Comparison of ENCODE assay signal across 20 mouse cellular contexts in genomic region chr12:110071823-110072222, GRCm38 (mm10).
A peak's percentile ranks its signal among the peaks of the same experiment; 100 is the strongest.
DNase-seq lines count a peak whose midpoint lies in the region; ATAC-seq and TF ChIP-seq lines count a peak whose summit lies in the region.
"Had no signal": no experiment of that assay in that cellular context is flagged by ENCODE, and none has a peak within 500 bp of the region (broad histone marks: within the 10 kb centered on the region; RNA-seq: fewer than 3 reads in every experiment).

No protein-coding gene starts in this region.

- H3K4me2 ChIP-seq in forebrain, embryonic 11.5 days (ENCODE audit: low read depth, low read length, severe bottlenecking): no peak overlapping the region
- H3K4me2 ChIP-seq in forebrain, embryonic 16.5 days (ENCODE audit: low read length): no peak overlapping the region
- no peak overlapping the region for H3K4me2 ChIP-seq in stomach, embryonic 16.5 days (ENCODE audit: low read depth, low read length)
- no peak overlapping the region for H3K4me2 ChIP-seq in stomach, postnatal 0 days (replicated peaks; ENCODE audit: low read depth)
- H3K4me2 ChIP-seq: embryonic facial prominence, embryonic 13.5 days; forebrain, embryonic 13.5 days; heart, embryonic 13.5 days had no signal

- no peak overlapping the region for H3K27ac ChIP-seq in forebrain, embryonic 11.5 days (ENCODE audit: low read depth, low read length)
- no peak overlapping the region for H3K27ac ChIP-seq in forebrain, embryonic 16.5 days (ENCODE audit: low read length)
- H3K27ac ChIP-seq in stomach, embryonic 16.5 days (ENCODE audit: low read length): no peak overlapping the region
- no peak overlapping the region for H3K27ac ChIP-seq in stomach, postnatal 0 days (replicated peaks)
- no peak overlapping the region for H3K27ac ChIP-seq in midbrain, embryonic 10.5 days (replicated peaks)
- H3K27ac ChIP-seq: embryonic facial prominence, embryonic 13.5 days; forebrain, embryonic 13.5 days; heart, embryonic 13.5 days had no signal

- H3K9me3 ChIP-seq in forebrain, embryonic 11.5 days (ENCODE audit: control insufficient read depth, low read length): peaks cover 9% of the 10 kb centered on the region
- H3K9me3 ChIP-seq in forebrain, embryonic 16.5 days (ENCODE audit: control insufficient read depth, low read length): peaks cover 10% of the 10 kb centered on the region
- peaks cover 18% of the 10 kb centered on the region for H3K9me3 ChIP-seq in stomach, embryonic 16.5 days (replicated peaks; ENCODE audit: control insufficient read depth, low read length)
- H3K9me3 ChIP-seq in stomach, postnatal 0 days (ENCODE audit: control insufficient read depth, low read length): peaks cover 9% of the 10 kb centered on the region; the same call in 1 of the 2 replicates
- peaks cover 23% of the 10 kb centered on the region for H3K9me3 ChIP-seq in midbrain, embryonic 10.5 days (replicated peaks)

- TF ChIP-seq EP300 in stomach, postnatal 0 days (optimal IDR thresholded peaks at IDR 0.05): no peak

- no peaks in the 10 kb centered on the region for H3K27me3 ChIP-seq in forebrain, embryonic 11.5 days (ENCODE audit: control insufficient read depth, insufficient read depth, low read length)
- no peaks in the 10 kb centered on the region for H3K27me3 ChIP-seq in forebrain, embryonic 16.5 days (replicated peaks; ENCODE audit: control insufficient read depth, insufficient read depth, low read length)
- H3K27me3 ChIP-seq in stomach, embryonic 16.5 days (ENCODE audit: control insufficient read depth, insufficient read depth, low read length): no peaks in the 10 kb centered on the region
- H3K27me3 ChIP-seq in stomach, postnatal 0 days (ENCODE audit: control insufficient read depth, insufficient read depth, low read length): no peaks in the 10 kb centered on the region
- H3K27me3 ChIP-seq in midbrain, embryonic 10.5 days (ENCODE audit: low read depth, poor library complexity, severe bottlenecking): no peaks in the 10 kb centered on the region
- H3K27me3 ChIP-seq: embryonic facial prominence, embryonic 13.5 days; forebrain, embryonic 13.5 days; heart, embryonic 13.5 days had no signal

- no peak for TF ChIP-seq CTCF in stomach, postnatal 0 days (IDR thresholded peaks at IDR 0.05; ENCODE audit: low read depth)

- 85% methylated on average over 4 of the region's 4 CpGs for WGBS in forebrain, embryonic 11.5 days
- 81% methylated on average over 4 of the region's 4 CpGs for WGBS in forebrain, embryonic 16.5 days
- WGBS in stomach, embryonic 16.5 days: 57% methylated on average over 4 of the region's 4 CpGs
- 50% methylated on average over 4 of the region's 4 CpGs for WGBS in stomach, postnatal 0 days
- 82% methylated on average over 4 of the region's 4 CpGs for WGBS in midbrain, embryonic 10.5 days

- H3K4me3 ChIP-seq in forebrain, embryonic 11.5 days (ENCODE audit: low read depth, low read length): no peak overlapping the region
- no peak overlapping the region for H3K4me3 ChIP-seq in forebrain, embryonic 16.5 days (replicated peaks; ENCODE audit: low read length)
- no peak overlapping the region for H3K4me3 ChIP-seq in stomach, embryonic 16.5 days (replicated peaks; ENCODE audit: low read length)
- no peak overlapping the region for H3K4me3 ChIP-seq in stomach, postnatal 0 days (ENCODE audit: low read depth, low read length)
- H3K4me3 ChIP-seq in midbrain, embryonic 10.5 days: no peak overlapping the region
- H3K4me3 ChIP-seq: embryonic facial prominence, embryonic 13.5 days; forebrain, embryonic 13.5 days; heart, embryonic 13.5 days had no signal

- H3K36me3 ChIP-seq in forebrain, embryonic 11.5 days (ENCODE audit: control insufficient read depth, insufficient read depth, low read length): no peaks in the 10 kb centered on the region
- no peaks in the 10 kb centered on the region for H3K36me3 ChIP-seq in forebrain, embryonic 16.5 days (ENCODE audit: control insufficient read depth, insufficient read depth)
- H3K36me3 ChIP-seq in stomach, embryonic 16.5 days (ENCODE audit: control insufficient read depth, insufficient read depth, low read length): no peaks in the 10 kb centered on the region
- no peaks in the 10 kb centered on the region for H3K36me3 ChIP-seq in stomach, postnatal 0 days (ENCODE audit: control insufficient read depth, insufficient read depth, low read length)
- H3K36me3 ChIP-seq in midbrain, embryonic 10.5 days: no peaks in the 10 kb centered on the region
- H3K36me3 ChIP-seq: embryonic facial prominence, embryonic 13.5 days; G1E; heart, embryonic 13.5 days had no signal

- peak; percentile 13 for DNase-seq in forebrain, embryonic 11.5 days (ENCODE audit: low spot score)
- no peak for DNase-seq in stomach, postnatal 0 days (ENCODE audit: low spot score)
- DNase-seq in lung, postnatal 10 days: peak; percentile 22
- DNase-seq in midbrain, embryonic 10.5 days (ENCODE audit: low spot score): no peak
- no peak for DNase-seq in ovary, postnatal 10 days (ENCODE audit: low spot score)
- DNase-seq: adrenal gland, postnatal 10 days; B cell, adult 2 months; cerebellum, adult 18-20 months; cerebellum, adult 9-11 months; cerebellum, postnatal 36 days; gastrocnemius, postnatal 36 days; heart, adult 11 months; heart, postnatal 36 days had no signal

- no peak for ATAC-seq in forebrain, embryonic 11.5 days (replicated peaks; ENCODE audit: low FRiP score)
- ATAC-seq in forebrain, embryonic 16.5 days: no peak
- peak; percentile 25; the same call in 1 of the 2 replicates for ATAC-seq in stomach, embryonic 16.5 days (ENCODE audit: insufficient read depth, low FRiP score)
- no peak for ATAC-seq in stomach, postnatal 0 days (ENCODE audit: low FRiP score, low TSS enrichment)
- ATAC-seq: CD4-positive, CD25-positive, alpha-beta regulatory T cell, adult 4 months; forebrain, embryonic 13.5 days had no signal

- H3K9ac ChIP-seq in forebrain, embryonic 11.5 days (ENCODE audit: low read length): no peak overlapping the region
- no peak overlapping the region for H3K9ac ChIP-seq in forebrain, embryonic 16.5 days (replicated peaks; ENCODE audit: low read depth, low read length)
- H3K9ac ChIP-seq in stomach, embryonic 16.5 days (ENCODE audit: low read length): no peak overlapping the region
- H3K9ac ChIP-seq in stomach, postnatal 0 days (ENCODE audit: low read length): no peak overlapping the region
- H3K9ac ChIP-seq: embryonic facial prominence, embryonic 13.5 days; forebrain, embryonic 13.5 days; heart, embryonic 13.5 days had no signal

- no peaks in the 10 kb centered on the region for H3K4me1 ChIP-seq in forebrain, embryonic 11.5 days (replicated peaks; ENCODE audit: control insufficient read depth, insufficient read depth, low read length)
- no peaks in the 10 kb centered on the region for H3K4me1 ChIP-seq in forebrain, embryonic 16.5 days (replicated peaks; ENCODE audit: control insufficient read depth, insufficient read depth, low read length)
- H3K4me1 ChIP-seq in stomach, embryonic 16.5 days (ENCODE audit: control insufficient read depth, insufficient read depth, low read length): 0 out of 2 replicates have a peak, but pooled peaks cover under 1% of the 10 kb centered on the region
- H3K4me1 ChIP-seq in stomach, postnatal 0 days (replicated peaks; ENCODE audit: control insufficient read depth, insufficient read depth): no peaks in the 10 kb centered on the region
- no peaks in the 10 kb centered on the region for H3K4me1 ChIP-seq in midbrain, embryonic 10.5 days
- H3K4me1 ChIP-seq: embryonic facial prominence, embryonic 13.5 days; forebrain, embryonic 13.5 days; heart, embryonic 13.5 days had no signal

Comparison
In these comparisons a context has a peak if more than half of its experiments do, and no peak if none do; other contexts are left out.
1. DNase-seq: peak in forebrain, embryonic 11.5 days (single experiment) and lung, postnatal 10 days (single experiment); none in stomach, postnatal 0 days (single experiment), midbrain, embryonic 10.5 days (single experiment) and ovary, postnatal 10 days (single experiment).